Mouse (Mus musculus) heart, postnatal 0 days (tissue): ENCODE results near the gene Plb1.

Source experiments
- CTCF ChIP-seq: IDR thresholded peaks from 2 replicates; pipeline ENCODE4 v1.5.1; 2016; ENCODE audit warnings: antibody characterized with exemption, control low read depth, low read depth
- EP300 ChIP-seq: IDR thresholded peaks from 2 replicates; pipeline ENCODE4 v1.6.1; 2016; ENCODE audit warnings: antibody characterized with exemption, low read depth

DNA sequence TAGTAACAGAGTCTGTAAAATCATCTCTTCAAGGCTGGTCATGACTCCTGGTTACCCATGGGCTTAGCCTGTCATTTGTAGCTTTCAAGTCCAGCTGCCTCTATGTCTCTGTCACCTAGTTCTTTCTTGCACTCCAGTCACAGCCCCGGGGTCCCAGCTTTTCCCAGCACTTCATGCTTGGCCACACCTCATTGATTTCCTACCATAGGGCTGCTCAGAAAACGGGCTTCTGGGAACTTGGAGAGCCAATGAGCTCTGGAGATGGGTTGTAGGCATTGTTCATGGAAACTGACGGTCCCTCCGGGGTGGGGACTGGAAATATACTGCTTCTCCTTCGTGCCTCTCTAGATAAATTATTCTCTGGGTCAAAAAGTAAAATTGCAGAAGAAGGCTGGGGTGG, 28.2 kb downstream of the Plb1 start:
- no peak for TF ChIP-seq CTCF
- TF ChIP-seq EP300: no peak
